Mouse (Mus musculus) cortical plate, adult 2 months (tissue): ENCODE measurements around the gene Ndufa11. TPM values are rescaled to one million over a fixed set of nuclear protein-coding genes. Genes with fewer than 3 reads are reported as not detected.

Experiments used
- H3K27ac ChIP-seq: fragments of 200-500 bp; 2 replicates; pipeline ENCODE4 v1.5.1; 2012; ENCODE audit warnings: low read length, control low read depth, inconsistent platforms; ENCODE audit not compliant: insufficient read depth
- H3K4me1 ChIP-seq: fragments of 200-500 bp; 2 replicates; pipeline ENCODE4 v1.6.1; 2011; ENCODE audit warnings: low read length; ENCODE audit not compliant: control insufficient read depth, insufficient read depth
- H3K4me3 ChIP-seq: fragments of 200-500 bp; 2 replicates; pipeline ENCODE4 v1.5.1; 2011; ENCODE audit warnings: mild to moderate bottlenecking, low read length, control low read depth; ENCODE audit not compliant: insufficient read depth
- CTCF ChIP-seq: fragments of 200-500 bp; IDR thresholded peaks from 2 replicates; pipeline ENCODE4 v1.5.1; 2011; ENCODE audit warnings: mild to moderate bottlenecking, control low read depth, low read length; ENCODE audit not compliant: insufficient read depth; ENCODE audit errors: extremely low read depth
- POLR2A ChIP-seq: fragments of 200-500 bp; IDR thresholded peaks from 2 replicates; pipeline ENCODE4 v1.6.1; 2011; ENCODE audit warnings: mild to moderate bottlenecking, low read length, control low read depth; ENCODE audit not compliant: insufficient read depth; ENCODE audit errors: extremely low read depth
- polyA plus RNA-seq: library from polyadenylated mRNA; depleted of rRNA; stranded (reverse); fragments of >200 nt; gene quantifications from 2 replicates; pipeline ENCODE4 v1.2.3, GENCODE M21; 2012

Ndufa11 gene
- polyA plus RNA-seq, 1 experiment: 357 TPM

DNA sequence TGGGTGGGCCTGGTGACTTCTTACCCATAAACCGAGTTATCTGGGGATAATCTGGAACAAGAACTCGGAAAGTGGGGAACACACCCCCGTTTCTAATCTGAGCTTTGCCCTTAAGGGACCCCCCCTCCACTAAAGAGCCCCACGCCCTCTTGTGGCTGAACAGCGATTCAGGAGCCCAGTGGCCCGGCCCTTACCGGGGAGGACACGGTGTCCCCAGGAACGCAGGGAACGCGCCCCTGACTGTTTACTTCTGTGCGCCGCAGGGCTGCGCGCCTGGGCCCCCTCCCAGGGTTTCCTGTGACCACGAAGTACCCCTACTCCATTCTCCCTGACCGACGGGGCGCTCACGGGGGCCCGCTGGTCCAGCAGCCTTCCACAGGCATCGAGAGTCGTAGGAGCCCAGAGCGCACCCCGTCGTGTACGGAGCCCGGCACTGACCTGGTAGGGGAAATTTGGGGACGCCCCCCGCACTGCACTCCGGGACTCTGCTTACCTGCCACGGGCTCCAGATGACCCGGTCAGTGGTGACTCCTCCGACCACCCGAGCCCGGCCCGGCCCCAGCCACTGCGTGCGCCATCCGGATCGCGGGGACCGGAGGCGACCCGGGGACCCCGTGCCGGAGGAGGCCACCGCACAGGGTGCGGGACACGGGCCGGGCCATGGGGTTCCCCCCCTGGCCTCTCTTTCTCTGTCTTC lies 39.3 kb downstream of the Ndufa11 start:
- TF ChIP-seq POLR2A (no peak), CTCF (0 out of 2 replicates have a peak, but pooled peaks have one; percentile 5)
- Histone ChIP-seq H3K27ac (no peak overlapping the region), H3K4me1 (no peaks in the 10 kb centered on the region), H3K4me3 (peak overlapping the region; percentile 17)

DNA sequence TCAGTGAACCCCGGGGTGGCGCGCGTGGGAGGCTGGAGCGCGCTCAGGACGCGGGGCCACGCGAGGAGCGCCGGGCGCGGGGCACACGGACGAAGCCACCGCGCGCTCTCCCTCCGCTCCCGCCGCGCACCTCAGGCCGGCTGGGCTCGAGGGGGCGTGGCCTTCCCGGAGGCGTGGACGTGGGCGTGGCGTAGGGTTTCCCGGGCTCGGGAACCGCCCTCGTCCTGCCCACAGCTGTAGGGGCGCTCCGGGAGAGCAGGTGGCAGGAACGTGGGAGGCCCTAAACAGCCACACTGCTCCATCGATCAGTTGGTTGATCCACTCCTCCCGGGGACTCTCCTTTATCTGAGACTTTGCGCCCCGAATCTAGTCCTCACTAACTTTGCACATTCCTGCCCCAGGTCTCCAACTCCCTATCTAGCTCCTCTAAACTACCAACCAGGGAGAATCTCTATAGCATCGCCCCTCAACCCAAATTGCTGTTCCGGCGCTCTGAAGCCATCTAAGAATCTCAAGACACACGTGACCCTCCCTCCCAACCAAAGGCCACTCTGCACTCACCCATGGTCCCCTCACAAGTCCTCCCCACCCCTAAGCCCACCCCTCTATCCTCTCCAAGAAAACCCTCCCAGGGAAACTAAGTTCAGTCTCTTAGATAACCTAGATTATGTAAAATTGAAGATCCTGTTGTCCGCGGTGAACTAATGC lies 40.0 kb downstream of the Ndufa11 start, which contains the start of gene Nrtn:
Gene Nrtn (minus strand): TSS at position 115 of the 708 bp plus-strand sequence.
- H3K4me1 ChIP-seq: no peaks in the 10 kb centered on the region
- TF ChIP-seq POLR2A: no peak
- TF ChIP-seq CTCF: no peak
- H3K4me3 ChIP-seq: peak within 1 kb of the TSS; percentile 17
- no peak within 1 kb of the TSS for H3K27ac ChIP-seq

DNA sequence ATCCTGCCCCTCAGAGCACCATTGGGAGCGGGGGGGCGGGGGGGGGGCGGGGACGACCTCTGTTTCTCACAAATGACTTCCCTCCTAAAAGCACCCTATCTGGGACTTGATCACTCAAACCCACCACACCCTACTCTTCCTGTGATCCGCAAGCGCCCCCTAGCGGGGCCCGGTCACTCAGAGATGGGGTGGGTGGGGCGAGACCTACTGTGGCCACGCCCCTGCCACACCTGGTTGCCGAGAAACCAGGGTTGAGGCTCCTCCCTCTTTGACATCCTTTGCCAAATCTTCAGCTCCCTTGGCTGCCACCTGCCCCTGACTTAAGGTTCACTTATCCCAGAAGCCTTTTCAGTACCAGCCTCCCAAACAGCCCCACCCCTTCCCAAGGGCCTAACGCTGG lies 40.6 kb downstream of the Ndufa11 start:
- TF ChIP-seq CTCF (peak; percentile 20; the same call in 1 of the 2 replicates), POLR2A (no peak)
- Histone ChIP-seq H3K27ac (no peak overlapping the region), H3K4me1 (no peaks in the 10 kb centered on the region), H3K4me3 (no peak overlapping the region)

DNA sequence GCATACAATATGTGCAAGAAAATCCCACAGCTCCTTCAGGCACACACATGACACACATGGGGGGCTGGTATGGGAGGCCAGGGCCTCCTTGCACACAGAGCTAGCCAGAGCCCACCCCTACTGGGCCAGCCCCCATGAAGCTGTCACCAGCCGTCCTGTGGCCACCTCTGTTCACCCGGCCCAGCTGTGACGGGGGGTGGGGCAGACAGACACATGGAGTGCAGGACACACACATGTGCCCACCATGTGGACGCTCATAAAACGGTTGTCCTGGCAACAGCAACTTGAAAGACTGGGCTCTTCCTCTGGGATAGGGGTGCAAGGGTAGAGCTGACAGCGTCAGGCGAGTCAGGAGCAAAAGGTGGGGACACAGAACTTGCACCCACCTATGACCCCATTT lies 41.7 kb downstream of the Ndufa11 start:
- H3K27ac ChIP-seq: no peak overlapping the region
- TF ChIP-seq CTCF (no peak), POLR2A (no peak)
- no peaks in the 10 kb centered on the region for H3K4me1 ChIP-seq
- no peak overlapping the region for H3K4me3 ChIP-seq

DNA sequence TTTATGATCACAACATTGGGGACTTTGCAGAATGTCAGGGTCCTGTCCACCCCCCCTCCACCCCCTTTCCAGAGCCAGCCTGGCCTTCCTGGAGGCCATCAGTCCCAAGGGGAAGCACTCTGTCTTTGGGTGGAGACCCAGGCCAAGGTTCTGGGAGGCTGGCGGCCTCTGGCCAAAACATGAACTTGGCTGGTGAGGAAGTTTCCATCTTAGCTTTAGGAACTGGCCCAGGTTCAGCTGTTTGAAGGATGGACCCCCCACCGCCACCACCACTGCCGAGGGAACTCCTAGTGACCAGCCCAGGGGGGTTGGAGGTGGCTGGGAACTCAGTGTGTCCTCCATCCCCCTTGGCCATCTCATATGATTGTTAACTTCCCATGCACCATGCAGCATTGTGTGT lies 43.5 kb downstream of the Ndufa11 start:
- Histone ChIP-seq H3K27ac (no peak overlapping the region), H3K4me3 (no peak overlapping the region), H3K4me1 (no peaks in the 10 kb centered on the region)
- no peak for TF ChIP-seq CTCF
- TF ChIP-seq POLR2A: no peak

DNA sequence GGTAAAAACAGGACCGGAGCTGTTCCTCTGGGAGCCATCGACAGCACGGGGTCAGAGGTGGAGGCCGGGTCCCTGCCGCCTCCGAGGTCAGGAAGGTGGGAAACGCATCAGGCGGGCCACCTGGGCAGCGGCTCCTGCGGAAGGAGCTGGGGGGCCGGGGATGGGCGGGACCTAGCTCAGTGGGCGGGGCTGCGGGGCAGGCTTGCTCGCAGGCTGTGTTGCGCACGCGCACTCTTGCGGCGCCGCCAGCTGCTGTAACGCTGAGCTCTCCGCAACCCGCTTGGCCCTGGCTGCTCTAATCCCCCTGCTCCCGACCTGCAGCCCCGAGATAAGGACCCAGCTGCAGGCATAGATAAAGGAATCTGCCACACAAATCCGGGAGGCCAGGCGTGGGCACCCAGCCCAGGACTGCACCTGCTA lies 44.4 kb downstream of the Ndufa11 start:
- Histone ChIP-seq H3K4me1 (no peaks in the 10 kb centered on the region), H3K27ac (peak overlapping the region; percentile 86), H3K4me3 (peak overlapping the region; percentile 57)
- TF ChIP-seq CTCF (no peak), POLR2A (peak; percentile 88)

DNA sequence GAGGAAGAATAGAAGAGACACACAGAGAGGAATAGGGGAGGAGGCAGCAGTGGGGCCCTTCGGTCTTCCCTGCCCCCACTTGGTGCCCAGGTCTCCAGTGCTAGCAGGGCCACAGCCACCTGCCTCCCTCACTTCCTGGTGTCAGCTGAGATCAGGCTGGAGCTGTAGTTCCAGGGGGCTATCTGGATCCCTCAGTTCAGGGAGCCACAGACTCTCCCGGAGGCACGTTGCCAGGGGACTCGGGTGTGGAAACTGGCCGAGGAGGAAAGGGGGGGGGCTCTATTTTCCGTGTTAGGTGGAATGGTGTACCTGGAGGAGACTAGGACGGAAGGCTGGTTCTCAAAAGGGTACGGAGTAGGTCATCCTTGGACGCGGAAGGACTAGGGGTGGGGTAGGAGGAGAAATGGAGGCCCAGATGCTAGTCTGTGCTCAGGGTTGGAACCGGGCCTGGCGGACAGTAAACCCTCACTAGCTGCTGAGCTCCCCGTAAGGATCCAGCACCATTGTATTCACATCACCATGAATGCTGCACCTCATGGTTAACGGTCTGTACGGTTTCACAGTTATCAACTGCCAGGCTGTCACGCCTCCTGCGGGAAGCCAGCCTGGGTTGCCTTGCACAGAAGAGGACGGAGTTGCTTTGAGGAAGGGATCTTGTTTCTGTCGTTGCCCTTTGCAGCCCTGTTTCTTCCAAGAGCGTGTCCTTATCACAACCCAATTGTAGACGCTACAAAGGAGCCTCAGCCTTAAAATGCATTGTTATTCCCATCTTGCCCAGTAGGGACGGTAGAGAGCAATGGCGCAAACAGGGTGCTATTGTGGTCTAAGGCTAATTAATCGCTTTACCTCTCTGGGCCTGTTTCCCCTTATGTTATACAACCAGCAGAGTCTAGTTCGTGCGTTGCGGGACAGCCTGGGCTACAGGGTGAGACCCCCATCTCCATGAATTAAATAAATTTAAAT lies 45.5 kb downstream of the Ndufa11 start:
- TF ChIP-seq CTCF (peak; percentile 98), POLR2A (no peak)
- no peaks in the 10 kb centered on the region for H3K4me1 ChIP-seq
- no peak overlapping the region for H3K27ac ChIP-seq
- peak overlapping the region; percentile 57; the same call in 1 of the 2 replicates for H3K4me3 ChIP-seq

DNA sequence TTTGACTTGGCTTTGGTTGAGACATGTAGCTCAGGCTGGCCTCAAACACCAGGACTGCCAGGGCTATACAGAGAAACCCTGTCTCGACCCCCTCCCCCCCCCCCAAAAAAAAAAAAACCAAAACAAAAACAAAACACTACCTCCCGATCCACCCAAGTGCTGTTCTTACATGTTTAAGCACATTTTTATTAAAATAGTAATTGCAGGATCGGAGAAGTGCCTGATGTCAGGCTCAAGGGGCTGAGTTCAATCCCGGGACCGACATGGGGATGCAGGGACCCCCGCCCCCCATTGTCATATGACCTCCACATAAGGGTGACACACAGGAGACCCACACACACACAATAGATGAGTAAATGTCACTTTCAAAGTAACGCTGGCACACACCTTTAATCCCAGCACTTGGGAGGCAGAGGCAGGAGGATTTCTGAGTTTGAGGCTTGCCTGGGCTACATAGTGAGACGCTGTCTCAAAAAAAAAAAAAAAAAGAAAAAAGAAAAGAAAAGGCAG lies 46.2 kb downstream of the Ndufa11 start:
- no peak for TF ChIP-seq CTCF
- TF ChIP-seq POLR2A: no peak
- Histone ChIP-seq H3K4me1 (no peaks in the 10 kb centered on the region), H3K27ac (no peak overlapping the region), H3K4me3 (peak overlapping the region; percentile 59)
